Mouse (Mus musculus) CH12F3 (cell line): Measurements from ENCODE around the gene Rnf141.

Experiments
- in situ Hi-C: fragments of 300-500 bp; cut with MboI; formaldehyde crosslinking; loops from 2 replicates; pipeline ENCODE4 v1.14.3; 2020; ENCODE audit warnings: low sequenced_read_pairs

Gene Rnf141

DNA sequence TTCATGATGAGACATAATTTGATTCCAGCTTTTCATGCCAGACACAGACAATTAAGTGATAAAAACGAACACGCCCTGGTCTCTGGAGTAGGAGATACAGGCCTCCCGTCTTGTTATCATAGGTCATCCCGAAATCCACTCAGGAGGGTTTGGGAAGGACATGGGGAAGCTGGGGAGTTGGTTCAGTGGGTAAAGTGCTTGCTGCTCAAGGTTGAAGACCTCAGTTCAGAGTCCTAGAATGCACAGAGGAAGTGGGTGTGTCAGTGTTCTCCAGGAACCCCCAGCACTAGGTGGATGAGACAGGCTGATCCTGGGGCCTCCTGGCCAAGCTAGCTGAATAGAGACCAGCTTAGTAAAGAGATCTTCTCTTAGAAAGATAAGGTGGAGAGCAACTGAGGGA is 73.3 kb downstream of the Rnf141 start:
- in situ Hi-C loops = no loop called here

- in situ Hi-C loops = no loop called here
Observed at GRCm38 (mm10) chr7:110769094-110769493, 75.2 kb downstream of the Rnf141 start.

DNA sequence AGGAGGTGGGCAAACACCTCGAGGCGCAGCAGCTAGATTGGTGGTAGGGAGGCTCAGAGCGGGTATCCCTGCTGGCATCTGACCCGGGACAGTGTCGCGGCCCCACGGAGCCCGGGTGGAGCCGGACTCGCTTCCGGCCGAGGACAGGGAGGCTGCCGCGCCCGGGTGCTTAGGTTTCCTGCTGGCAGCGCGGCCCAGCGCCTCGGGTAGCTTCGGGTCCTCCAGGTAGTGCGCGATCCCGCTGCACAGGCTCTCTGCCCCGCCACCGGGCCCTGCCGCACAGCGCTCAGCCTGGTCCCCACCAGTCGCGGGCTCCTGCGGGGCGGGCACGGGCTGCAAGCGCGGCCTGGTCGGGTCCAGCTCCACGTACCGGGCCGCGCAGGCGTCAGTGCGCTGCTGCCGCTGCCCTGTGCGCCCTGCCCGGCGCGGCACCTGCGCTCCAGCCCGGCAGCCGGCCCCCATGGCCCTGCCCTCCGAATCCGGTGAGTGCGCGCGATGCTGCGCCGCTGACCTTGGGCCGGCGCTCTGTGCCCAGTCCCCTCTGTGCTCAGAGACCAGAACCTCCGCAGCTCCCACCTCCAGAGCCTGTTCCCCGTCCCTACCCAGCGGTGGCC is 75.7 kb downstream of the Rnf141 start:
- in situ Hi-C loops = no loop called here

- in situ Hi-C loops = no loop called here
Observed at GRCm38 (mm10) chr7:110768001-110768400, 76.3 kb downstream of the Rnf141 start, which contains the start of gene Ampd3. Ampd3 (plus strand) TSS chr7:110768206.

- in situ Hi-C loops = no loop called here
Observed at GRCm38 (mm10) chr7:110762605-110763180, 81.6 kb downstream of the Rnf141 start.

DNA sequence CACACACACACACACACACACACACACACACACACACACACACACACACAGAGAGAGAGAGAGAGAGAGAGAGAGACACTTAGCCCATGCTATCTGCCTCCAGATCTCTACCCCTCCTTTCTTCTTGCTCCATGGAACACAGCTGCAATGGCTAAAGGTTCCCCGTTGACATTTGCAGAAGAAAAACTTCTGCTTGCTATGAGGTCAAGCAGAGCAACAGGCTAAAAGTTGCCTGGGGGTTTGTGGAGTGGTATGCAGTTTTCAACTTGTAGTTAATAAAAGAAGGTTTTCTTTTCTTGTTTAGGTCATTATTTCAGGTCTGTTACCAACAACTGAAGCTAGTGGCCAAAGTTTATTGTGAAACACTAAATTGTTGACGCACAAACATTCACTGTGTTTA is 87.8 kb downstream of the Rnf141 start:
- in situ Hi-C loops = no loop called here

DNA sequence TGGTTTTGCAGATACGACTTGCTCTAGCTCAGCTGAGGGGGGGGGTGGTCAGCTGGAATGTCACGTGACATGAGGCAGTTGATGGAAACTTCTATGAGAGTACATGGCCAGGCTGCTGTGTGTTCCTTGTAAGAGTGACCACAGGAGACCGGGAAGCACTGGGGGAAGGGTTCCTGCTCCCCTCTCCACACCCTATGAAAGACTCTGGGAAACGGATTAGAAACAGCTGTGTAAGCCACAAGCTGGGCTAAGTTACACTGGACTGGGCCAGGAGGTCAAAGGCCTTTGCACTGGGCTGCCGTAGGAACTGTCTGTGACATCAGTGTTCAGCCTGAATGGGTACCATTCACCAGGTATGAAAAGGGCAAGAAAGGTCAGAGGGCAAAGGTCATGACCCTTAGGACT is 90.3 kb downstream of the Rnf141 start:
- in situ Hi-C loops = no loop called here

GRCm38 (mm10) chr7:110753310-110753709 is 90.9 kb downstream of the Rnf141 start:
- in situ Hi-C loops = no loop called here

DNA sequence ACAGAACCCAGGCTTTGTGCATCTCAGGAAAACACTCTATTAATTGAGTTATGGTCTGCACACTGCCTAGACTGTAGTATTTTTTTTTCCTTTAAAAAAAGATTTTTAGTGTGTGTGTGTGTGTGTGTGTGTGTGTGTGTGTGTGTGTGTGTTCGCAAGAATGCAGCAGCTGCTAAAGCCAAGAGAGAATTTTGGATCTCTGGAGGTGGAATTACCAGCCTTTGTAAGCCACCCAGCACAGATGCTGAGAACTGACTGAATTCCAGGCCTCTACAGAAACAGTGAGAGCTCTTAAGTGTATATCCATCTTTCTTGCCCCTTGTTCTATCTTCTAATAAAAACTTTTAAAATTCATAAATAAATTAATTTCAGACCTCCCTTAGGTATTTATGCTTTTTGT is 92.6 kb downstream of the Rnf141 start:
- in situ Hi-C loops = no loop called here

GRCm38 (mm10) chr7:110750834-110751233 is 93.4 kb downstream of the Rnf141 start:
- in situ Hi-C loops = no loop called here
